Mouse (Mus musculus) adipocyte (in vitro differentiated cells): ENCODE data around the gene Klhdc8a.

Source experiments
- DNase-seq: peaks from one replicate; pipeline ENCODE4 v3.0.0-alpha.2; 2016; ENCODE audit warnings: low spot score

Gene Klhdc8a

DNA sequence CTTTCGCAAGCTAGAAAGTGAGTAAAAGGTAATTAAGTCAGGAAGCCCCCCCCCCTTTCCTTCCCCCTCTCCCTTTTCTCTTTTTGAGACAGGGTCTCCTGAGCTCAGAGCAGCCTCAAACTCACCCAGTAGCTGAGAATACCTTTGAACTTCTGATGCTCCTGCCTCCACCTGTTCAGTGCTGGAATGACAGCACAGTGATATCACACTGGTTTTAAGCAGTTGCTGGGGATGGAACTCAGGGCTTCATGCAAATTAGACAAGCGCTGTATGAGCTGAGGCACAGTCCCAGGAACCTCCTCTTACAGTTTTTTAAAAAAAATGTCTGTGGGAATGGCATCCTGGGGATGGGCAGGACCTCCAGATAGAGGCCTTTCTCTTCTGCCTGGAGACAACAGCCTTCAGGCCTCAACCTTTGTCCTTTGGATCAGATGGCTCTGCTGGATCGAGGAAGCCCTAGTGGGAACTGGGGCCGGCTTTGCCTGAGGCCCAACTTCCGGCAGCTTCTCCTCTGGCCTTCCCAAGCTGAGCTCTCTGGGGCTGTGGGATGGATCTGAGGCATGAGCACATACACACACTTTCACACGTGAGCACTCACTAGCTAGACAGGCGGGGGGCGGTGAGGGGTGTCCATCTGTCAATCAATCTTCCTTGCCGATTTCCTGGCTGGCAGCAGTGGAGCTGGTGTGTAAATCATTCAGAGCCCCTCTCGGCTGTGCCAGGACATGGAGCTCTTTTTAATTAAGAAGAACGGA is 7.3 kb upstream of the Klhdc8a start:
- DNase-seq = peak; percentile 61

DNA sequence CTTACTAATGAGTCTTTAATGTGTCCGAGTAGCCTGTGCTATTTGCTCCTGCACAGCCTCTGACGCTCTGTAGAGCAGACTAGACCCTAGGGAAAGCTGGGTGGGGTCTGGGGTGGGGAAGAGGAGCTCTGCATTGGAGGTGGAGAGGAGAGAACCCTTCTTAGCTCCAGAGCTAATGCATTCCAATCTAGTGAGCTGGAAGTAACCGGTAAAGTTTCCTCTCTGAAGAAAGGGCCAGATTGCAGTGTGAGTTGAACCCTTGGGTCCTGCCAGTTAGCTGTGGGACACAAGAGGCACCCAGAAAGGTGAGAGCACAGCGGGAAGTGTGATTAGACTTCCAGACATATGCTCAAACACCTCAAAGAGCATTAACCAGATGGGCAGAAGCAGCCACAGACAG is 6.7 kb upstream of the Klhdc8a start:
- peak; percentile 9 for DNase-seq

DNA sequence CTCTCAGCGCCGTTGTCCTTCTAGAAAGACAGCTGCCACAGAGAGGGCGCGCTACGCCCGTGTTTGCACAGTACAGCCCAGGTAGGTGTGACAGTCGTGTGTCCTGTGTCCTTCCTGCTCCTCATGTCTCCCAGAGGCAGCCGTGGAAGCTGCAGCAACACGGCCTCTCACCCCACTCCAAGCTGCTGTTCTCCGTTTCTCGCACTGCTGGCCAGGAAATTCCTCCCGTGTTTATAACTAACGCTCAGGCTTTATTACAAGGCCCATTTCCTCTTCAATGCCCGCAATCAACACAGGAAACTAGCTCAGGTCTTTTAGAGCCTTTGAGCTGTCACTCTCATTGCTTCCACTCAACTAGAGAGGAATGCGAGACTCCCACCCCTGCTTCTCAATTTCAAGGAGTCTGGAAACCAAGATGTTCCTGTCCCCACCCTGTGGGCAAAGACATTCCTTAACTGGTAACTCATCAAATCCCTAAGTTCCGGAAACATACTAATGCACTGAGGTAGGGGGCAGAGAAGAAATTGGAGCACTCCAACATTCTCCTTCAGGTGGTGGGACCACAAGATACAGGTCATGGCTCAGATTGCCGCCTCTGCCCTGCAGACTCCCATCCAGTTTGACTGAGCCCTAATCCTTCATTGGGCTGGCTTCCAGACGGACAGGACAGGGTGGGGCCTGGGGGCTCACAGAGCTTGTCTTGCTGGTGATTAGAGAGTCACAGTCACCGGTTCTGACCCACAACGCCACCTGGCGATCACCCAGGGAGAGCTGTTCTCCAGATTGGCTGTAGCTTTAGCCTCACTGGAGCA is 5.9 kb upstream of the Klhdc8a start:
- DNase-seq = peak; percentile 58

GRCm38 (mm10) chr1:132295506-132295905 is 2.9 kb upstream of the Klhdc8a start:
- no peak for DNase-seq

- peak; percentile 25 for DNase-seq
Measured at GRCm38 (mm10) chr1:132296051-132296450, 2.4 kb upstream of the Klhdc8a start.

GRCm38 (mm10) chr1:132298801-132299464 is 507 bp downstream of the Klhdc8a start:
- peak; percentile 18 for DNase-seq

- no peak for DNase-seq
Measured at GRCm38 (mm10) chr1:132299744-132300143, 1.3 kb downstream of the Klhdc8a start.

GRCm38 (mm10) chr1:132301242-132301641 is 2.8 kb downstream of the Klhdc8a start:
- no peak for DNase-seq

GRCm38 (mm10) chr1:132302341-132302866 is 4.0 kb downstream of the Klhdc8a start:
- no peak for DNase-seq

DNA sequence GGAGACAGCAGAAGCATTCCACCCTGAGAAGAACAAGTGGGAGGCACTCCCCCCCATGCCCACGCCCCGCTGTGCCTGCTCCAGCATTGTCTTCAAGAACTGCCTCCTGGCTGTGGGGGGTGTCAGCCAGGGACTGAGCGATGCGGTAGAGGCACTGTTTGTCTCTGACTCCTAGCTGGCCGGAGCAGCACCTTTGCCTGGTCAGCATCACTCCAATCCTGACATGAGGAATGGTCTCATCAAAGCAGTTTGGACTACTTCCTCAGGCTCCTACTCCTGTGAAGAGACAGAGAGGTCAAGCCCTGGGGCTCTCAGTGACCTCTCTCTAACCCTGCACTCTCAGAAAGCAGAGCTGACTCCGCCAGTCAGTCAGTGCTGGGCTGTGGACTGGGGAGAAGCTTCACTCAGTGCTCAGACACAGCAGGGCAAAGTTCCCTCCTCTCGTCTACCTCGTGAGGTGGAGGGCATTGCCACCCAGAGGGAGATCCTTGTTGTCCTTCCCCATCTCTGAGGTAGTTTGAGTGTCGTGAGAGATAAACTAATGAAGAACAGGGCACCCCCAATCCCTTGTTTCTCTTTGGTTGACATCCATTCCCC is 6.3 kb downstream of the Klhdc8a start:
- DNase-seq = no peak

DNA sequence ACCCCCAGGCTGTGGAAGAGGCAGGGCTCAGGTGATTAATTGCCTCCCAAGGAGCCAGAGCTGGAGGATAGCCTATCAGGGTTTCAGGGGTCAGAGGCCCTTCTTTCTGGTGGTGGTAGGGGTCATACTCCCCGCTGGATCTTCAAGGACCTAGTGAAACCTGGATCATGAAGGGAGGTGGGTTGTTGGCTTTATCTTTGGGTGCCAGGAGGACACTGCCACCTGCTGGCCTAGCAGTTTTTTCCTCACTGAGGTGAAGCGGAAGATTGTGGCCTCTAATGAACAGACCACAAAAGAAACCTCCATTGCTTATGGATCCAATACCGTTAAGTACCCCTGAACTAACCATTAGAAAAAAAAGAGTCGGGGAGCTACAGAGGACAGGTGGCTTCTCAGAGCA is 7.7 kb downstream of the Klhdc8a start:
- peak; percentile 53 for DNase-seq

DNA sequence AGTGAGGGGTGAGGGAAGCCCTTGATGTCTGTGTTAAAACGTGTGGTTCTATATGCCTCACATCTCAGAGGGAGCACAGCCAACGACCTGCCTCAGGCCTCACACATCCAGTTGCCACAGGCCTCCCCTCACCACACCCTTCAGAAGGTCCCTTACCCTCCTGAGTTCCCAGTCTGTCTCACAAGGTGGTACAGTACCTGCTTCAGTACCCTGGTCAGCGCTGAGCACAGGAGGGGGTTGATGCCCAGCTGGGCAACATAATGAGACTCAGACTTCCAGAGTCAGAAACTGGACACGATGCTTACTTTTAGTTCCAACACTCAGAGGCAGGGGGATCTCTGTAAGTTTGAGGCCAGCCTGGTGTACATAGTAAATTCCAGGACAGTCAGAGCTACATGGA is 8.4 kb downstream of the Klhdc8a start:
- no peak for DNase-seq

DNA sequence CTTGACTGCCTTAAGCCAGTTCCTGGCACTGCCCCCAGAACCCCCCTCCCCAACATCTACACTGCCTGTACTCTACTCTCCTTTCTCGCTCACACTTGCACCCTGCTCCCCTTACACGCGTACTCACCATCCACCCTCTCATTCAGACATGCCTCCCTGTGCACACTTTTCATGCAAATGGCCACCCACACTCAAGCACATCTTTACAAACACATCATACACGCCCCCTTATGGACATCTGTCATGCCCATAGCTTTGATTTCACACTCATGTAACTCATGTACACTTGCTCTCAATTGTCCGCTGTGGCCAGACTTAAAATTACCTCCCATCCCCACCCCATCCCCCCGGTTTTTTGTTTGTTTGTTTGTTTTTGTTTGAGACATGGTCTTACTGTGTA is 9.5 kb downstream of the Klhdc8a start:
- no peak for DNase-seq

DNA sequence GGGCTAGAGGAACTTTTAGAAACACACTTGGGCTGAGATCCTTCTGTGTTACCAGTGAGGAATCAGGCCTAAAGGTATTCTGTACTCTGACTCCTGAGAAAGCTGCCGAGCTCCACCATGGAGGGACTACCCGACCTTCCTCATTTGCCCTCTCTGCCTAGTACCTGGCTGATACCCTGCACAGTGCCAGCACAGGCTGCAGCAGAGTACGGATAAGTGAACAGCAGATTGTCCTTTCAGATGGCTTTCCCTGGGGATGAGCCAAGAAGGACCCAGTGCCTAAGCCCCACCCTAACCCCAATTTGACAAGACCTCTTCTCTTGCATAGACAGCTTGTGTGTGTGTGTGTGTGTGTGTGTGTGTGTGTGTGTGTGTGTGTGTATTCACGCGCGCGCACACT is 10.2 kb downstream of the Klhdc8a start:
- DNase-seq = no peak

- no peak for DNase-seq
Measured at GRCm38 (mm10) chr1:132310754-132311153, 12.3 kb downstream of the Klhdc8a start.

- DNase-seq = no peak
Measured at GRCm38 (mm10) chr1:132311174-132311859, 12.9 kb downstream of the Klhdc8a start.

- no peak for DNase-seq
Measured at GRCm38 (mm10) chr1:132312043-132312442, 13.6 kb downstream of the Klhdc8a start.

DNA sequence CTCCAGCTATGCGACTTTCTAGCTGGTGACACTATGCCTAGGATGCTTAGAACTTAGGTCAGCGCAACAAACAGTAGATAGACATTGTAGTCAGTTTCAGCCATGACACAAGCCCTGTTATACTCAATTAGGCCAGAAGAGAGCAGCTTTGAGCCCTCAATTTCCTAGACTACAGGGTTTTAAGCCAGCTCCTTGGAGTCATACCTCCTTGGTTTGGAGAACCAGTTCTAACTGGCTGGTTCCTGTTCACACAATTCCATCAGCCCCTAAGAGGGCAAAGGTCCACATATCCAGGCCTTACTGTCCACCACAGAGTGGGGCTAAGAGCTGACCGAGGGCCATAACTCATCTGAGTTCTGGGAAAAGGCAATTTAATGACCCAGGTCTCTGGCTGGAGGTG is 14.3 kb downstream of the Klhdc8a start:
- peak; percentile 87 for DNase-seq

DNA sequence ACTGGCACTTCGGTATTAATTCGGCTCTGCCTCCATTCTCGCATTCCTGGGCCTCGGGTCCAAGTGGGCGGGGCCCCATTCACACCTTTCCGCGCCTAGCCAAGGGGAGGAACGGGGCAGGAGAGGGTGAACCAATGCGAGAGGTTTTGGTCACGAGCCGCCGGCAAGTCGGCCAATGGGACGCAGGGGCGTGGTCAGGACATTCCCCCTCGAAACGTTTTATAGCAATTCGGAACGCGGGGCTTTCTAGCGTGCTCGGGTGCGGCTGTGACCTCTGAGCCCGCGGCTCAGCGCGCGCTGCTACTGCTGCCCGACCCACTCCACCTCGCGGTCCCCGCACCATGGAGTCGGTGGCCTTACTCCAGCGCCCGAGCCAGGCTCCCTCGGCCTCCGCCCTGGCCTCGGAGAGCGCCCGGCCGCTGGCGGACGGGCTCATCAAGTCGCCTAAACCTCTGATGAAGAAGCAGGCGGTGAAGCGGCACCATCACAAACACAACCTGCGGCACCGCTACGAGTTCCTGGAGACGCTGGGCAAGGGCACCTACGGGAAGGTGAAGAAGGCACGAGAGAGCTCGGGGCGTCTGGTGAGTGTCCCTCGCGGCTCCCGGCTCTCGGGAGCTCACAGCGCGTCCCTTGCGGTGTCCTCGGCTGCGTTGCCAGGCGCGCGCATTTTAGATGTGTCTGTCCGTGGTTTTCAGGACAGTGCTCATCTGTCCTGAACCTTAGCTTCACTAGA is 17.6 kb downstream of the Klhdc8a start, which contains the start of gene Nuak2:
TSS of gene Nuak2 (plus strand) at position 238 of the 736 bp plus-strand sequence.
- DNase-seq = peak; percentile 61

DNA sequence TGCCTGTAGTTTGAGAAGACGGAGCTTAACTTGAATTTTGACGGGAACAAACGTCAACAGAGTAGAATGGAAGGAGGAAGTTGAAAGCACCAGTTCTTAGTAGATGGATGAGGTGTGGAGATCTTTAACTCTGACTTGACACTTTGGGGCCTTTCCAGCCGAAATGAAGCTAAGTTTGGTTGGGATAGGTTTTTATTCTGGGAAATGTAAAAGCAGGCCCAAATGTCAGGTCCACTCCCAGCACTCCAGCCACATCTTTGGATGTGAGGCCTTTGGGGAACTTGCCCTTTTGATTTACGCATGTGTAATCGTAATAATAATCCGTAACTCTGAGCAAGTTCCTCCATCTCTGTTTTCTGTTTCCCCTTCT is 18.2 kb downstream of the Klhdc8a start:
- DNase-seq = peak; percentile 10

GRCm38 (mm10) chr1:132317413-132317812 is 19.0 kb downstream of the Klhdc8a start:
- DNase-seq = peak; percentile 82
